Mouse (Mus musculus) liver, embryonic 13.5 days (tissue): Measurements from ENCODE around the gene Themis2. TPM values are rescaled to one million over a fixed set of nuclear protein-coding genes. Genes with fewer than 3 reads are reported as not detected.
"Not testable (repeated sequence)": the region's sequence is repeated elsewhere in the genome, so short reads cannot be mapped to it uniquely, and the experiment has no call there.

Experiments used
- ATAC-seq: fragments of 200-750 bp; cut with Nextera tagmentation; 2 replicates; pipeline ENCODE4 v1.8.0; 2017; ENCODE audit warnings: low read depth, mild to moderate bottlenecking, moderate number of reproducible peaks, moderate library complexity
- DNase-seq: peaks from one replicate; pipeline ENCODE4 v3.0.0; 2022
- H3K27ac ChIP-seq: fragments of 300-500 bp; sonication (generic); 2 replicates; pipeline ENCODE4 v1.5.1; 2015; ENCODE audit warnings: moderate library complexity, mild to moderate bottlenecking, inconsistent platforms
- H3K27me3 ChIP-seq: fragments of 300-500 bp; sonication (generic); 2 replicates; pipeline ENCODE4 v1.6.1; 2015; ENCODE audit warnings: mild to moderate bottlenecking, inconsistent platforms
- H3K36me3 ChIP-seq: fragments of 300-500 bp; sonication (generic); 2 replicates; pipeline ENCODE4 v1.6.1; 2015; ENCODE audit warnings: mild to moderate bottlenecking, inconsistent platforms
- H3K4me1 ChIP-seq: fragments of 300-500 bp; sonication (generic); replicated peaks from 2 replicates; pipeline ENCODE4 v1.6.1; 2015; ENCODE audit warnings: inconsistent platforms
- H3K4me2 ChIP-seq: fragments of 300-500 bp; sonication (generic); 2 replicates; pipeline ENCODE4 v1.6.1; 2015; ENCODE audit warnings: inconsistent platforms, mild to moderate bottlenecking, moderate library complexity
- H3K4me3 ChIP-seq: fragments of 300-500 bp; sonication (generic); replicated peaks from 2 replicates; pipeline ENCODE4 v1.5.1; 2015; ENCODE audit warnings: mild to moderate bottlenecking, inconsistent platforms
- H3K9ac ChIP-seq: fragments of 300-500 bp; sonication (generic); 2 replicates; pipeline ENCODE4 v1.6.1; 2015; ENCODE audit warnings: mild to moderate bottlenecking, inconsistent platforms
- H3K9me3 ChIP-seq: fragments of 300-500 bp; sonication (generic); replicated peaks from 2 replicates; pipeline ENCODE4 v1.6.1; 2016; ENCODE audit warnings: inconsistent platforms
- WGBS: fragments of 180-500 bp; shearing (Covaris S2); methylation state at CpG from one replicate; pipeline ENCODE4 v1.1.7; 2015; ENCODE audit not compliant: insufficient replicate concordance; 5-methylcytosine and 5-hydroxymethylcytosine counted together
- polyA plus RNA-seq: library from polyadenylated mRNA; unstranded; fragments of >200 nt; fragmentation: Nextera tagmentation; extraction: Ambion mirVana; gene quantifications from 2 replicates; pipeline ENCODE4 v1.2.1, GENCODE M21; 2015

The Themis2 gene
- polyA plus RNA-seq, 1 experiment from 2014 or later: 1.7 TPM

GRCm38 (mm10) chr4:132798666-132799065 lies 2.5 kb upstream of the Themis2 start:
- 77% methylated on average over 3 of the region's 3 CpGs for WGBS
- H3K9me3 ChIP-seq, ATAC-seq, H3K4me2 ChIP-seq, DNase-seq, H3K36me3 ChIP-seq, H3K4me3 ChIP-seq, H3K9ac ChIP-seq, H3K27ac ChIP-seq: not testable (repeated sequence)
- peaks cover 28% of the 10 kb centered on the region for H3K27me3 ChIP-seq
- peaks cover 44% of the 10 kb centered on the region for H3K4me1 ChIP-seq

- no peaks in the 10 kb centered on the region for H3K36me3 ChIP-seq
- peaks cover 43% of the 10 kb centered on the region for H3K4me1 ChIP-seq
- peaks cover 28% of the 10 kb centered on the region for H3K27me3 ChIP-seq
- ATAC-seq (no peak), DNase-seq (no peak)
- H3K27ac ChIP-seq: no peak overlapping the region
- H3K4me3 ChIP-seq: no peak overlapping the region
- H3K4me2 ChIP-seq: no peak overlapping the region
- H3K9me3 ChIP-seq: no peaks in the 10 kb centered on the region
- no peak overlapping the region for H3K9ac ChIP-seq
- 27% methylated on average over 4 of the region's 4 CpGs for WGBS
Measured at GRCm38 (mm10) chr4:132798028-132798427, 1.8 kb upstream of the Themis2 start.

- H3K4me2 ChIP-seq: no peak overlapping the region
- H3K27ac ChIP-seq: no peak overlapping the region
- DNase-seq (no peak), ATAC-seq (no peak)
- peaks cover 37% of the 10 kb centered on the region for H3K4me1 ChIP-seq
- H3K36me3 ChIP-seq: no peaks in the 10 kb centered on the region
- peaks cover 30% of the 10 kb centered on the region for H3K27me3 ChIP-seq
- WGBS: 63% methylated on average over 1 of the region's 1 CpGs
- H3K9ac ChIP-seq: no peak overlapping the region; the same call in 1 of the 2 replicates
- H3K9me3 ChIP-seq: no peaks in the 10 kb centered on the region
- no peak overlapping the region for H3K4me3 ChIP-seq
Measured at GRCm38 (mm10) chr4:132797461-132797860, 1.3 kb upstream of the Themis2 start.

DNA sequence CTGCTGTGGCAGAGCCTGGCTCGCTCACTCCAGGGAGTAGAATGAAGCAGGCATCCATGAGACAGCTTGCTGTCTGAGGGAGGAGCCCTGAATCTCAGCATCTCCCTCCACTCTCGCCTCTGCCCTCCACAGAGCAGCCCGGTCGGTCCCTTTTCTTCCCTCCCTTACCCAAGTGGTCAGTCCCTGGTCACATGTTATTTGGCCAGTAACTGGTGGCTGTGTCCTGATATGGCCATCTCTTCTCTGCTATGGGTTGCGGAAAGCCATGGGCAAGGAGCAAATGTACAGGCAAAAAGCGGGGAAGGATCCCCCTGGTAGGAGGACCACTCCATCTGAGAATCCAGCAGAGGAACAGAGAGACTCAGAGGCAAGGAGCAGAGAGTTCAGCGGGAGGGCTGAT lies 1.0 kb downstream of the Themis2 start:
- H3K36me3 ChIP-seq: no peaks in the 10 kb centered on the region
- H3K4me1 ChIP-seq: peaks cover 19% of the 10 kb centered on the region
- H3K27ac ChIP-seq: no peak overlapping the region
- H3K9ac ChIP-seq: no peak overlapping the region
- H3K4me3 ChIP-seq: peak overlapping the region; percentile 53
- H3K27me3 ChIP-seq: peaks cover 31% of the 10 kb centered on the region
- 63% methylated on average over 7 of the region's 7 CpGs for WGBS
- no peak for ATAC-seq
- H3K9me3 ChIP-seq: no peaks in the 10 kb centered on the region
- no peak for DNase-seq
- H3K4me2 ChIP-seq: peak overlapping the region; percentile 74

GRCm38 (mm10) chr4:132794760-132795159 lies 1.4 kb downstream of the Themis2 start:
- peaks cover 19% of the 10 kb centered on the region for H3K4me1 ChIP-seq
- no peak overlapping the region for H3K27ac ChIP-seq
- H3K27me3 ChIP-seq: peaks cover 31% of the 10 kb centered on the region
- DNase-seq (no peak), ATAC-seq (no peak)
- H3K9ac ChIP-seq: no peak overlapping the region
- WGBS: 58% methylated on average over 8 of the region's 8 CpGs
- H3K9me3 ChIP-seq: no peaks in the 10 kb centered on the region
- peak overlapping the region; percentile 53 for H3K4me3 ChIP-seq
- peak overlapping the region; percentile 74 for H3K4me2 ChIP-seq
- no peaks in the 10 kb centered on the region for H3K36me3 ChIP-seq

DNA sequence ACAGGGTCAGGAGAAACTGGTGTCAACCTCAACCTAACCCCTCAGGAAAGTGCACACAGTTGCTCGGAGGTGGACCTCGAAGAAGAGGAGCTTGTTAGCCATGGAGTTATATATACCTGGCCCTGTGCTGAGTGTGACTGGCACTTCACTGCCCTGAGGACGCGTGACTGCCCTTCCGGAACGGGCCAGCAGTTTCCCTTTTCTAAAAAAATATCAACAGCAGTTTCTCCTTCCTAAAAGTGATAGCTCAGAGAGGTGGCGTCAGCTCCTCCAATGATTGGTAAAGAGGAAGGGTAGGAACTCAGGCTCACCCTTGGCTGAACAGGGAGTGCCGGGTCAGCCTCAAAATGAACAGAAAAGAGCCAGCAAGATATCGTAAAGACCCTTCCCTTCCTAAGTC lies 2.2 kb downstream of the Themis2 start:
- Histone ChIP-seq H3K9ac (no peak overlapping the region), H3K36me3 (no peaks in the 10 kb centered on the region), H3K27me3 (peaks cover 31% of the 10 kb centered on the region), H3K4me2 (peak overlapping the region; percentile 10; the same call in 1 of the 2 replicates), H3K4me3 (peak overlapping the region; percentile 21; the same call in 1 of the 2 replicates), H3K9me3 (no peaks in the 10 kb centered on the region), H3K27ac (no peak overlapping the region; the same call in 1 of the 2 replicates), H3K4me1 (peaks cover 19% of the 10 kb centered on the region)
- ATAC-seq: no peak
- 18% methylated on average over 9 of the region's 9 CpGs for WGBS
- DNase-seq: no peak

DNA sequence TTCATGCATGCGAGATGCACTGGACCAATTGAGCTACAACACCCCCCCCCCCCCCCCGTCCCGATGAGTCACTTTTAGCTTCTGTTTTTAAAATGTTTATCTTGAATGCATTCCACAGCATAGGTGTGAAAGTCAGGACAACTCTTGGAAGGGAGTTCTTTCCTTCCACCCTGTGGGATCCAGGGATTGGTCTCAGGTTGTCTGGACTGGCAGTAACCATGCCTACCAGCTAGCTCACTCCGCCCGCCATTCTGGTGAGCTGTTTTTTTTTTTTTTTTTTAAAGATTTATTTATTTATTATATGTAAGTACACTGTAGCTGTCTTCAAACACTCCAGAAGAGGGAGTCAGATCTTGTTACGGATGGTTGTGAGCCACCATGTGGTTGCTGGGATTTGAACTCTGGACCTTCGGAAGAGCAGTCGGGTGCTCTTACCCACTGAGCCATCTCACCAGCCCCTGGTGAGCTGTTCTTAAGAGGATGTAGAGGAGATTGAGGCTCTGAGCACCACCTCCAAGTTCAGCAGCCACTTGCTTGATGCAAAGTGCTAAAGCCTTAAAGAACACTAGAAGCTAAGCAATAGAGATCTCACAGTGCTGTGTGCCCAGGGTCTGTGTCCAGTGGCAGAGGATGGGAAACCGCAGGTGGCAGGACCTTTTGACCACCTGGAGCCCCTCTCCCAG lies 2.7 kb downstream of the Themis2 start:
- H3K4me1 ChIP-seq: peaks cover 19% of the 10 kb centered on the region
- not testable (repeated sequence) for DNase-seq, H3K27ac ChIP-seq, H3K9me3 ChIP-seq, H3K9ac ChIP-seq, H3K36me3 ChIP-seq, ATAC-seq
- WGBS: 73% methylated on average over 8 of the region's 9 CpGs
- H3K27me3 ChIP-seq: peaks cover 31% of the 10 kb centered on the region
- H3K4me3 ChIP-seq: peak overlapping the region; percentile 21; the same call in 1 of the 2 replicates
- 0 out of 2 replicates have a peak overlapping the region, but pooled peaks have one; percentile 10 for H3K4me2 ChIP-seq

DNA sequence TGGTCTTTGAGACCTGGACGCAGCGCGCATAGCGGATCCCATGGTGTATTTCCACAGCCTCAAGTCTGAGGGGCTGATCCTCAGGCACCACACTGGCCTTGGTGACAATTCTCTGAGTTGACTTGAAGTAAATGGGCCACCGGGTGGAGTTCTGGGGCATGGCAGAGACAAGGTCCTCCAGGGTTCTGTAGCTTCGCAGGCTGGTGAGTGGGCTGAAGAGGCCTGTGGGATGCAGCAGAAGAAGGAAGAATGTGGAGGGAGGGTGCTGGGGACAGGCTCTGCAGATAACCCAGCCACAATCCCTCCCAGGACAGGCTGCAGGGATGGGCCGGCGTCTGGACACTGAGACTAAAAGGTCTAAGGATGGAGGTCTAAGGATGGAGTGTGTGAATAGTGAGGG lies 6.5 kb downstream of the Themis2 start:
- Histone ChIP-seq H3K9me3 (no peaks in the 10 kb centered on the region), H3K4me3 (no peak overlapping the region), H3K4me1 (peaks cover 4% of the 10 kb centered on the region; the same call in 1 of the 2 replicates), H3K36me3 (no peaks in the 10 kb centered on the region), H3K4me2 (no peak overlapping the region), H3K27ac (no peak overlapping the region), H3K27me3 (peaks cover 13% of the 10 kb centered on the region), H3K9ac (no peak overlapping the region)
- 82% methylated on average over 8 of the region's 8 CpGs for WGBS
- ATAC-seq: no peak
- no peak for DNase-seq

DNA sequence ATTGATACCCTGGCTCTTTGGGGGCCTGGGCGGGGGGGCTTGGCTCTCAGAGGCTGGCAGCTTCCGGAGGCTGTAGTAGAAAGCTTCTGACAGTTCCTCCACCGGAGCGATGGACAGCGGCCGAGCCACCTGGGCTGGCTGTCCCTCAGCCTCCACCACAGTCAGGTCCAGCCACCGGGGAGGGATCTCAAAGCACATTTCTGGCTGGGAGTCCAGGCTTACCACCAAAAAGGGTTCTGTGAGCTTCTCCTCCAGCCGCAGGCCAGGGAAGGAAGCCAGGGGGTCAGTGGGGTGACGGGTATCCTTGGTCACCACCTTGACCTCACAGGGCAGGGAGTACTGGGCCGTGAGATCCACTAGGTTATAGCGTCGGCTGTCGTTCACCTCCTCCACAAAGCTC lies 11.0 kb downstream of the Themis2 start:
- no peak for ATAC-seq
- H3K36me3 ChIP-seq: peaks cover 5% of the 10 kb centered on the region; the same call in 1 of the 2 replicates
- no peak overlapping the region for H3K4me3 ChIP-seq
- H3K4me2 ChIP-seq: no peak overlapping the region
- no peak overlapping the region for H3K27ac ChIP-seq
- H3K9ac ChIP-seq: no peak overlapping the region
- H3K27me3 ChIP-seq: no peaks in the 10 kb centered on the region
- no peak for DNase-seq
- peaks cover 17% of the 10 kb centered on the region for H3K4me1 ChIP-seq
- 86% methylated on average over 13 of the region's 13 CpGs for WGBS
- no peaks in the 10 kb centered on the region for H3K9me3 ChIP-seq

DNA sequence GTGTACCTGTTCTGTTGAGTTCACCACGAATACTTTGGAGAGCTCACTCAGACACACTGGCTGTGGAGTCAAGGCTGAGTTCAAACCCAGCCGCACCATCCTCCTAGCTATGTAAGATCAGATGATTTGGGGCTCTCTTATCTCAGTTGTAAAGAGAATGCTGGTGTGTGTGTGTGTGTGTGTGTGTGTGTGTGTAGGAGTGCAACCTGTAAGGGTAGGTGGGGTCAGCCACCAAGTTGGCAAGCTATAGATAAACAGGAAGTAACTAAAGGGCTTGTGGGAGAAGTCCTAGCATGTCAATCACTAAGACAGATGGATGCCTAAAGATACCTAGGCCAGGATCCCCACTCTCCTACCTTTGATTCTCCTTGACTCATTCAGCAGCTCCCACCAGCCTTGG lies 12.5 kb downstream of the Themis2 start:
- DNase-seq: no peak
- H3K4me2 ChIP-seq: no peak overlapping the region
- H3K27ac ChIP-seq: no peak overlapping the region
- peaks cover 20% of the 10 kb centered on the region for H3K36me3 ChIP-seq
- no peaks in the 10 kb centered on the region for H3K9me3 ChIP-seq
- no peak for ATAC-seq
- 63% methylated on average over 2 of the region's 2 CpGs for WGBS
- H3K4me3 ChIP-seq: no peak overlapping the region
- peaks cover 17% of the 10 kb centered on the region for H3K4me1 ChIP-seq
- no peaks in the 10 kb centered on the region for H3K27me3 ChIP-seq
- no peak overlapping the region for H3K9ac ChIP-seq

DNA sequence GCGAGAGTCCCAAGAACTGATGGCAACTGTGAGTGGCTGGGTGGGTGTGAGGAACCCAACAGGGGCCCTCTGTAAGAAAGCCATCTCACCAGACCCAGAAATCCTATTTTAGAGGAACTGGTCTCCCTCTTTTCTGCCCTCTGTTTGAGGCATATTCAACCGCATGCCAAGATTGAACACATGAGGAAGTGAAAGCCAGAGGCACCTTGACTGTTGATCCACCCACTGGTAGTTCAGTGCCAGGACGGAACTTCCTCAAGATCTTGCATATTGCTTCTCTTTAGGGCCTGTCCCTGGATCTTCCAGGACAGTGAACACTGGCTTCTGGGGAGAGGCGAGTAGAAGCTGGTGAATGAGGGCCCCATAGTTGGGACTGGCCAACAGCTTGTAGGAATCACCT lies 15.9 kb downstream of the Themis2 start:
- no peak overlapping the region for H3K4me3 ChIP-seq
- no peak overlapping the region for H3K9ac ChIP-seq
- H3K36me3 ChIP-seq: peaks cover 55% of the 10 kb centered on the region
- no peak overlapping the region for H3K27ac ChIP-seq
- ATAC-seq (no peak), DNase-seq (no peak)
- no peak overlapping the region for H3K4me2 ChIP-seq
- no peaks in the 10 kb centered on the region for H3K9me3 ChIP-seq
- H3K27me3 ChIP-seq: no peaks in the 10 kb centered on the region
- H3K4me1 ChIP-seq: peaks cover 17% of the 10 kb centered on the region
- WGBS: 79% methylated on average over 4 of the region's 4 CpGs
